Mouse (Mus musculus) kidney, adult 2 months (tissue): ENCODE results near the gene Iqcf1. TPM values are rescaled to one million over a fixed set of nuclear protein-coding genes. Genes with fewer than 3 reads are reported as not detected.
A peak's percentile ranks its signal among the peaks of the same experiment; 100 is the strongest.

Experiments
- DNase-seq: peaks from one replicate; pipeline ENCODE4 v3.0.0; 2021
- H3K27ac ChIP-seq: fragments of 200-500 bp; 2 replicates; pipeline ENCODE4 v1.5.1; 2012; ENCODE audit warnings: low read depth, low read length, control low read depth, inconsistent platforms; ENCODE audit not compliant: insufficient read depth
- H3K27me3 ChIP-seq: fragments of 200-500 bp; replicated peaks from 2 replicates; pipeline ENCODE4 v1.6.1; 2012; ENCODE audit warnings: mild to moderate bottlenecking, moderate library complexity, low read length, inconsistent platforms; ENCODE audit not compliant: control insufficient read depth, insufficient read depth
- H3K36me3 ChIP-seq: fragments of 200-500 bp; 2 replicates; pipeline ENCODE4 v1.6.1; 2012; ENCODE audit warnings: mild to moderate bottlenecking, moderate library complexity, low read length, inconsistent platforms; ENCODE audit not compliant: control insufficient read depth, insufficient read depth
- H3K4me1 ChIP-seq: fragments of 200-500 bp; 2 replicates; pipeline ENCODE4 v1.6.1; 2011; ENCODE audit warnings: low read length; ENCODE audit not compliant: control insufficient read depth, insufficient read depth
- H3K4me3 ChIP-seq: fragments of 200-500 bp; 2 replicates; pipeline ENCODE4 v1.5.1; 2011; ENCODE audit warnings: mild to moderate bottlenecking, low read depth, low read length, control low read depth; ENCODE audit not compliant: insufficient read depth
- CTCF ChIP-seq: fragments of 200-500 bp; conservative IDR thresholded peaks from 2 replicates; pipeline ENCODE4 v1.5.1; 2011; ENCODE audit warnings: low read depth, mild to moderate bottlenecking, control low read depth, low read length, moderate library complexity, mixed read lengths; ENCODE audit not compliant: insufficient read depth, insufficient read length
- POLR2A ChIP-seq: fragments of 200-500 bp; IDR thresholded peaks from one replicate; pipeline ENCODE4 v1.6.1; 2011; ENCODE audit warnings: low read depth, low read length, control low read depth
- WGBS: fragments of 180-500 bp; shearing (Covaris S2); methylation state at CpG from one replicate; pipeline ENCODE4 v1.1.7; 2018; 5-methylcytosine and 5-hydroxymethylcytosine counted together
- polyA plus RNA-seq: library from polyadenylated mRNA; depleted of rRNA; stranded (reverse); fragments of >200 nt; gene quantifications from 2 replicates; pipeline ENCODE4 v1.2.3, GENCODE M21; 2012; rRNA removed

Gene Iqcf1
- not detected in 2 replicates for polyA plus RNA-seq

- Histone ChIP-seq H3K27ac (no peak within 1 kb of the TSS), H3K36me3 (no peaks in the 10 kb centered on the region), H3K27me3 (no peaks in the 10 kb centered on the region), H3K4me3 (no peak within 1 kb of the TSS), H3K4me1 (no peaks in the 10 kb centered on the region)
- no peak for TF ChIP-seq CTCF
- TF ChIP-seq POLR2A: no peak
- no peak for DNase-seq
- WGBS: 93% methylated on average over 6 of the region's 6 CpGs
Observed at GRCm38 (mm10) chr9:106499667-106500066, at the start of gene Iqcf1. Gene Iqcf1 (plus strand): TSS chr9:106499967.

DNA sequence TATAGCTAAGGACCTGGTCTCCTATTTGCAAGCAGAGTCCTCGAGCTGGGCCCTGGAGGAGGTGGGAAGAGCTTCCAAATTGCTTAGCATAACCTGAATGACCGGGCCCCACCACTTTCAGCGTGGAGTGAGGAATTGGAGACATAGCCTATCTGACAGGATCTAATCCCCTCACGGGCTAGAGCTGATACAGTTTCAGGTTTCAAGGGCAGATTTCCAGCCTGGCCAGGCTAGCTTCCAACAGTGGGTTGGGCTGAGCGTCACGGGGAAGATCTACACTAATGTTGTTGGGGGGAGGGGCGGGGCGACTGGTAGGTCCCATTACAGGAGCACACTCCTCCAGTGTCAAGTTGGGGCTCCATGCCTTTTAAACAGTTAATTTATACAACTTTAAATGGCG is 49.1 kb upstream of the Iqcf1 start:
- Histone ChIP-seq H3K27ac (peak overlapping the region; percentile 97), H3K4me1 (peaks cover 29% of the 10 kb centered on the region), H3K36me3 (no peaks in the 10 kb centered on the region), H3K4me3 (peak overlapping the region; percentile 82), H3K27me3 (no peaks in the 10 kb centered on the region)
- peak; percentile 93 for DNase-seq
- 20% methylated on average over 9 of the region's 9 CpGs for WGBS
- no peak for TF ChIP-seq POLR2A
- TF ChIP-seq CTCF: no peak

DNA sequence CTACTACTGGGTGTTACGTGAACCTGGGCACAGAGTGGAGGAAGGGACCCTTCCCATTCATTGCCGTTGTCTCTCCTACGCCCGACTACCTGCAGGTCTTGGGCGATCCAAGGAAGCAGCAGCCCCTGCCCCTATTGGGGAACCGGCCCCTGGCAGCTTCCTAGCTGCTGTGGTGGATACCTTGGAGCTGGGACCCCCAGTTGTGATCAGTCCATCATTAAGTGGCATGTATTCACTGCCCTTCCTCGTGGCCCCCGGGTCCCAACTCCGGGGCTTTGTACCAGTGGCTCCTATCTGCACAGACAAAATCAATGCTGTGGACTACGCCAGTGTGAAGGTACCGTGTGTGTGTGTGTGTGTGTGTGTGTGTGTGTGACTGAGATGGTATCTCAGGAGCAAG is 48.5 kb upstream of the Iqcf1 start:
- H3K27me3 ChIP-seq: no peaks in the 10 kb centered on the region
- H3K36me3 ChIP-seq: no peaks in the 10 kb centered on the region
- peaks cover 27% of the 10 kb centered on the region for H3K4me1 ChIP-seq
- no peak overlapping the region for H3K4me3 ChIP-seq
- TF ChIP-seq CTCF: no peak
- TF ChIP-seq POLR2A: no peak
- WGBS: 68% methylated on average over 11 of the region's 11 CpGs
- DNase-seq: no peak
- no peak overlapping the region for H3K27ac ChIP-seq

DNA sequence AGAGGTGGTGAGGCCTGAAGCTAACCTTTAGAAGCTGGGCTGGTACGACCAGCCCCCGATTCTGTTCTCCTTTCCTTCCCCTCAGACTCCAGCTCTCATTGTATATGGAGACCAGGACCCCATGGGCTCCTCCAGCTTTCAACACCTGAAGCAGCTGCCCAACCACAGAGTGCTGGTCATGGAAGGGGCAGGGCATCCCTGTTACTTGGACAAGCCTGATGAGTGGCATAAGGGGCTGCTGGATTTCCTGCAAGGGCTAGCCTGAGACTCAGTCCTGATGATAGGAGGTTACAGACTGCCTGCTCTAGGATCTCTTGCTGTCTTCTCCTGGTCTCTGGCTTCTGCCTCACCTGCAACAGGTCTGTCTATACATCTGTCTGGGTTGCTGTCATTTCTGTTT is 47.9 kb upstream of the Iqcf1 start:
- no peak for TF ChIP-seq CTCF
- no peak for TF ChIP-seq POLR2A
- 64% methylated on average over 2 of the region's 2 CpGs for WGBS
- H3K4me3 ChIP-seq: no peak overlapping the region
- H3K36me3 ChIP-seq: no peaks in the 10 kb centered on the region
- DNase-seq: no peak
- peak overlapping the region; percentile 42 for H3K27ac ChIP-seq
- H3K4me1 ChIP-seq: peaks cover 25% of the 10 kb centered on the region
- H3K27me3 ChIP-seq: no peaks in the 10 kb centered on the region

DNA sequence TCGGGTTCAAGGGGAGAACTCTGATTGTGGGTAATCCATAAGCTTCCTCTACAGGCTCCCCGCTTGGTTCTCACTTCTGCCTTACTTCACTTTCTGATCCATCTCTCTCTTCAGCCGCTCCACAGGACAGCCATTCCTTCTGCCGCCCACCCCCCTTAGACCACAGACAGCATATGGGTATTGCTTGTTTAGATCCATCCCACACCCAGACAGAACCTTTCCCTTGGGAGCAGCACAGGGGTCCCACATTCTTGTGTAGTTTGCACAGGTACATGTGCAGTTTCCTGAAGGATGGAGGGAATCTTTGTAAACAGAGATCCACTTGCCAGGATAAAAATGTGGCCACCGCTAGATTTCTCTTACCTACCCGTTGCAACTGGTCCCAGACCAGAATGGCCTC is 47.4 kb upstream of the Iqcf1 start:
- 50% methylated on average over 6 of the region's 6 CpGs for WGBS
- H3K36me3 ChIP-seq: no peaks in the 10 kb centered on the region
- peak overlapping the region; percentile 42 for H3K27ac ChIP-seq
- H3K4me3 ChIP-seq: no peak overlapping the region
- no peaks in the 10 kb centered on the region for H3K27me3 ChIP-seq
- no peak for TF ChIP-seq POLR2A
- TF ChIP-seq CTCF: no peak
- peaks cover 25% of the 10 kb centered on the region for H3K4me1 ChIP-seq
- DNase-seq: no peak

DNA sequence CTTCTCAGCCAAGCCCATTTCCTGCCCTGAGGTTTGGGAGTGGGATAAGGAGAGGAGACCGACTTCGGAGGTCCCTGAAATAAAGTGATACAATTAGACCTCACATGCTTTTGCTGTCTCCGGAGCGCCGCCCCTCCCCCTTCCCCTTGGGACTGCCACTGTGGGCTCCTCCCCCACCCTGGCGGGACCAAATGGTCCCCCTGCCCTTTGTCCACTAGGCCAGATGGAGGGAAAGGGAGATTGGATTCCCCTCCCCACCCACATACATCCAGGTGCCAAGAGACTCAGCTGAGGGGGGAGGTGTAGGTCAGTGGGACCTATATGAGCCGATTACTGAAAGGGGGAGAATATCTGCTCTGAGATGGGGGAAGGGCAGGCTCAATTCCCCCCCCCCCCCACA is 46.9 kb upstream of the Iqcf1 start:
- Histone ChIP-seq H3K27me3 (no peaks in the 10 kb centered on the region), H3K4me3 (peak overlapping the region; percentile 76; the same call in 1 of the 2 replicates), H3K36me3 (no peaks in the 10 kb centered on the region), H3K4me1 (peaks cover 23% of the 10 kb centered on the region), H3K27ac (peak overlapping the region; percentile 42)
- 16% methylated on average over 7 of the region's 7 CpGs for WGBS
- peak; percentile 87 for DNase-seq
- TF ChIP-seq POLR2A: no peak
- TF ChIP-seq CTCF: no peak

DNA sequence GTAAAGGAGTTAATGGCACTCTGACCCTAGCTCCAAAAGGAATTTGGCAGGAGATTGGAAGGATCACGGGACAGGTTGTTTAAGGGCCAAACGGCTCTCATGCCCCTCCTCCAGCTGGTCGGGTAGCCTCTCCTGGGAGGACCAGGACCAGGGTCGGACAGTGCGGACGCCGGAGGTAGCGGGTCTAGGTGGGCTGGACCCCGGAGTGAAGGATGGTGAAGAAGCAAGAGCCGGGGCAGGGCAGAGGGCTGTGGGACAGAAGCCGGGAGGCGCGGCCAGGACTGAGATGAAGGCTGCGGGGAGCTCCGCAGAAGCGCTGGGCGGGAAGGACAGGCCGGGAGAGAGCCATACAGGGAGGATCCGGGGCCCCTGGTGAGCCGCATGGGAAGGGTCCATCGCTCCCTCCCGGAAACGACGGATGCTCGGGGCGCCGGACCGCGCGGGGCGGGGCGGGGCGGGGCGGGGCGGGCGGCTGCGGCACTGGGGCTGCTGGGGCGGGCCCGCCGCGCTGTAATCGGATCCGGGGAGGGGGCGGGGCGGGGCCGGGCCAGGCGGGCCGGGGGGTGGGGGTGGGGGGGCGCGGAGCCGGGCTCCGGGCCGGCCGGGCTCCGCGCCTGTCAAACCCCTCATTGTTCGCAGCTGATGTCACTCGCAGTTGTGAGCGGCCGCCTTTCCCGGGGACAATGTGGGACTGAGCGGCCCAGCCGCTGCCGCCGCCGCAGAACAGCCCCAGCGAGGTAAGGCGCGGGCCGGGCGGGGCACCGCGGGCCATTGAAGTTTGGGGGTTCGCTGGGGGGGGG is 46.3 kb upstream of the Iqcf1 start, which contains the start of gene Pcbp4:
TSS of gene Pcbp4 (plus strand) at position 21 of the 800 bp plus-strand sequence.
- peak within 1 kb of the TSS; percentile 98 for H3K27ac ChIP-seq
- DNase-seq: peak; percentile 93
- no peak for TF ChIP-seq CTCF
- no peak for TF ChIP-seq POLR2A
- H3K27me3 ChIP-seq: no peaks in the 10 kb centered on the region
- H3K36me3 ChIP-seq: no peaks in the 10 kb centered on the region
- peaks cover 19% of the 10 kb centered on the region for H3K4me1 ChIP-seq
- WGBS: 2% methylated on average over 52 of the region's 74 CpGs
- peak within 1 kb of the TSS; percentile 76 for H3K4me3 ChIP-seq
